ENCODE assay signal across 9 mouse cellular contexts in the genomic region with DNA sequence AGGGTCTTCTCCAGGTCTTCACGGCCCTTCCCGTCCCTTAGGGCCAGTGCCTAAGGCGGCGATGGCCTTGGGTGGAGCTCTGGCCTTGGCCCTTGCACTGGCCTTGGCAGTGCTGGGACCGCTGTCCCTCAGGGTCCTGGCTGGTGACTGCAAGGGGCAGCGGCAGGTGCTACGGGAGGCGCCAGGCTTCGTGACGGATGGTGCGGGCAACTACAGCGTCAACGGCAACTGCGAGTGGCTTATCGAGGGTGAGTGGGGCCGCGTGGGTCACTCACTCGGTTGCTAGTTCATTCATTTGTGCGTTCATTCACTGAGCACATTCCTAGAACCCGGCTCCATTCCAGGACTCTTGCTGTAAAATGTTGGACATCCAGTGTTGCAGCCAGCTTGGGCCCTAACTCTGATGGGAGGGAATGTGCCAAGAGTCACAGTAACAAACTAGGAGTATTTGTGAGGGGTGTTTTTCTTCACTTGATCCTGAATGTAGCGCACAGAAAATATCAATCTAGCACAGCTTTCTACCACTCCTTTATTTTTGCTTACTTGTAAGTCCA. TPM values are rescaled to one million over a fixed set of nuclear protein-coding genes. Genes with fewer than 3 reads are reported as not detected.
DNase-seq lines count a peak whose midpoint lies in the region; ATAC-seq and TF ChIP-seq lines count a peak whose summit lies in the region.
"Had no signal": no experiment of that assay in that cellular context is flagged by ENCODE, and none has a peak within 500 bp of the region (broad histone marks: within the 10 kb centered on the region; RNA-seq: fewer than 3 reads in every experiment).

No protein-coding gene starts in this region.

- H3K27me3 ChIP-seq in thymus, adult 2 months (ENCODE audit: control insufficient read depth, insufficient read depth, low read length), result peaks cover 22% of the 10 kb centered on the region
- H3K27me3 ChIP-seq in hindbrain, embryonic 13.5 days, result peaks cover 31% of the 10 kb centered on the region

- TF ChIP-seq CTCF in thymus, adult 2 months (IDR thresholded peaks at IDR 0.05; ENCODE audit: borderline replicate concordance, control insufficient read depth, extremely low read depth, insufficient read depth, low read length, poor library complexity), result no peak

- H3K4me1 ChIP-seq in thymus, adult 2 months (replicated peaks; ENCODE audit: control insufficient read depth, insufficient read depth, low read length), result no peaks in the 10 kb centered on the region
- H3K4me1 ChIP-seq in hindbrain, embryonic 13.5 days (replicated peaks), result peaks cover 53% of the 10 kb centered on the region

- intact Hi-C loops in left cerebral cortex, postnatal 25 days (cut with DNase I), result no loop called here

- H3K27ac ChIP-seq in thymus, adult 2 months (ENCODE audit: control insufficient read depth, insufficient read depth, low read length), result no peak overlapping the region
- peak overlapping the region; percentile 93 for H3K27ac ChIP-seq in hindbrain, embryonic 13.5 days

- peak; percentile 58 for DNase-seq in cerebellum, adult 11 months
- no peak for DNase-seq in thymus, adult 2 months
- no peak for DNase-seq in thymus, postnatal 14 days
- peak; percentile 28 for DNase-seq in lung, postnatal 10 days
- no peak for DNase-seq in left cerebral cortex, postnatal 25 days (ENCODE audit: low spot score in 2 of 2)

- ATAC-seq in cerebellum, adult (ENCODE audit: insufficient number of reproducible peaks, low FRiP score, low TSS enrichment), result no peak
- no peak for ATAC-seq in hindbrain, embryonic 13.5 days (ENCODE audit: low FRiP score)
- ATAC-seq in frontal cortex, adult (ENCODE audit: low TSS enrichment), result no peak

- H3K4me3 ChIP-seq in thymus, adult 2 months (ENCODE audit: control insufficient read depth, insufficient read depth, low read length), result no peak overlapping the region
- peak overlapping the region; percentile 74 for H3K4me3 ChIP-seq in hindbrain, embryonic 13.5 days

- 0 out of 2 replicates have a peak, but pooled peaks have one; percentile 1 for TF ChIP-seq POLR2A in thymus, adult 2 months (IDR thresholded peaks at IDR 0.05; ENCODE audit: control insufficient read depth, extremely low read depth, insufficient read depth, low read length, poor library complexity)

- peak overlapping the region; percentile 100 for H3K4me2 ChIP-seq in hindbrain, embryonic 13.5 days

- H3K9me3 ChIP-seq in hindbrain, embryonic 13.5 days, result no peaks in the 10 kb centered on the region

- no peaks in the 10 kb centered on the region for H3K36me3 ChIP-seq in thymus, adult 2 months (ENCODE audit: control insufficient read depth, insufficient read depth, low read length)
- peaks cover 6% of the 10 kb centered on the region; the same call in 1 of the 2 replicates for H3K36me3 ChIP-seq in hindbrain, embryonic 13.5 days

- peak overlapping the region; percentile 96 for H3K9ac ChIP-seq in hindbrain, embryonic 13.5 days

- WGBS in thymus, adult 2 months, result 86% methylated on average over 21 of the region's 21 CpGs
- 11% methylated on average over 21 of the region's 21 CpGs for WGBS in hindbrain, embryonic 13.5 days

RNA-seq across cellular contexts. Expression of a gene that starts 0.6 kb away (rescaled TPM):
- 11.9 and 14.8 TPM in 2 replicates for polyA plus RNA-seq in thymus, adult 2 months (2012; rRNA removed)
- polyA plus RNA-seq in hindbrain, embryonic 13.5 days (2015; fragmentation: Nextera tagmentation; extraction: Ambion mirVana), result 18.7 and 20.4 TPM in 2 replicates
- 100 to 1,000 TPM in 1 of 2 experiments, 10 to 100 TPM in 1; 99.2 to 105 TPM for total RNA-seq in left cerebral cortex, postnatal 25 days (2021)

RNA-seq across cellular contexts. Expression of a gene that starts 11.6 kb away (rescaled TPM):
- polyA plus RNA-seq in thymus, adult 2 months (2012; rRNA removed), result 0.08 and 0.13 TPM in 2 replicates
- polyA plus RNA-seq in hindbrain, embryonic 13.5 days (2015; fragmentation: Nextera tagmentation; extraction: Ambion mirVana), result 49.5 and 50.6 TPM in 2 replicates
- 10 to 100 TPM; 47.8 to 55.1 TPM for total RNA-seq in left cerebral cortex, postnatal 25 days (2021)
- total RNA-seq: heart, postnatal 14 days had no signal

RNA-seq across cellular contexts. Expression of a gene that starts 16.3 kb away (rescaled TPM):
- 0.08 TPM in 1 of 2 replicates, not detected in the other for polyA plus RNA-seq in thymus, adult 2 months (2012; rRNA removed)
- polyA plus RNA-seq in hindbrain, embryonic 13.5 days (2015; fragmentation: Nextera tagmentation; extraction: Ambion mirVana), result 2.3 TPM in 2 replicates
- not detected for total RNA-seq in left cerebral cortex, postnatal 25 days (2021)
- total RNA-seq: heart, postnatal 14 days had no signal

RNA-seq across cellular contexts. Expression of a gene that starts 19.7 kb away (rescaled TPM):
- 138 and 140 TPM in 2 replicates for polyA plus RNA-seq in thymus, adult 2 months (2012; rRNA removed)
- polyA plus RNA-seq in hindbrain, embryonic 13.5 days (2015; fragmentation: Nextera tagmentation; extraction: Ambion mirVana), result 619 and 632 TPM in 2 replicates
- 10 to 100 TPM; 26.7 to 28.0 TPM for total RNA-seq in left cerebral cortex, postnatal 25 days (2021)

RNA-seq across cellular contexts. Expression of a gene that starts 50.0 kb away (rescaled TPM):
- polyA plus RNA-seq in thymus, adult 2 months (2012; rRNA removed), result 270 and 297 TPM in 2 replicates
- 36.9 and 42.4 TPM in 2 replicates for polyA plus RNA-seq in hindbrain, embryonic 13.5 days (2015; fragmentation: Nextera tagmentation; extraction: Ambion mirVana)
- total RNA-seq in left cerebral cortex, postnatal 25 days (2021), result 100 to 1,000 TPM; 211 to 223 TPM

Comparison
In these comparisons a context has a peak if more than half of its experiments do, and no peak if none do; other contexts are left out.
1. DNase-seq: peak in cerebellum, adult 11 months (single experiment) and lung, postnatal 10 days (single experiment); none in thymus, adult 2 months (single experiment), thymus, postnatal 14 days (single experiment) and left cerebral cortex, postnatal 25 days (0 of 2).
2. RNA of a gene that starts 11.6 kb away (polyA plus RNA-seq): 49.5 to 50.6 TPM in hindbrain, embryonic 13.5 days; 0.08 to 0.13 TPM in thymus, adult 2 months; every median in the first group is over 10 times any median in the second.